Mouse (Mus musculus) midbrain, embryonic 10.5 days (tissue): ENCODE data around the gene Axin2. TPM values are rescaled to one million over a fixed set of nuclear protein-coding genes. Genes with fewer than 3 reads are reported as not detected.

ENCODE experiments used
- DNase-seq: peaks from one replicate; pipeline ENCODE4 v3.0.0-alpha.2; 2017; ENCODE audit warnings: low spot score
- H3K27ac ChIP-seq: fragments of 300-500 bp; sonication (generic); replicated peaks from 2 replicates; pipeline ENCODE4 v1.5.1; 2016; ENCODE audit warnings: mild to moderate bottlenecking
- H3K27me3 ChIP-seq: fragments of 300-500 bp; sonication (generic); 2 replicates; pipeline ENCODE4 v1.6.1; 2016; ENCODE audit warnings: low read depth, mild to moderate bottlenecking; ENCODE audit not compliant: poor library complexity, severe bottlenecking
- H3K36me3 ChIP-seq: fragments of 300-500 bp; sonication (generic); 2 replicates; pipeline ENCODE4 v1.6.1; 2016; ENCODE audit warnings: mild to moderate bottlenecking, moderate library complexity
- H3K4me1 ChIP-seq: fragments of 300-500 bp; sonication (generic); 2 replicates; pipeline ENCODE4 v1.6.1; 2016
- H3K4me3 ChIP-seq: fragments of 300-500 bp; sonication (generic); 2 replicates; pipeline ENCODE4 v1.5.1; 2016; ENCODE audit warnings: mild to moderate bottlenecking, moderate library complexity
- H3K9me3 ChIP-seq: fragments of 300-500 bp; sonication (generic); replicated peaks from 2 replicates; pipeline ENCODE4 v1.6.1; 2016; ENCODE audit warnings: mild to moderate bottlenecking
- WGBS: fragments of 180-500 bp; shearing (Covaris S2); methylation state at CpG from one replicate; pipeline ENCODE4 v1.1.7; 2016; 5-methylcytosine and 5-hydroxymethylcytosine counted together
- polyA plus RNA-seq: library from polyadenylated mRNA; unstranded; fragments of >200 nt; fragmentation: Nextera tagmentation; extraction: Ambion mirVana; gene quantifications from 2 replicates; pipeline ENCODE4 v1.2.1, GENCODE M21; 2016

Axin2 gene
- polyA plus RNA-seq, 1 experiment from 2014 or later = 17.5 TPM

DNA sequence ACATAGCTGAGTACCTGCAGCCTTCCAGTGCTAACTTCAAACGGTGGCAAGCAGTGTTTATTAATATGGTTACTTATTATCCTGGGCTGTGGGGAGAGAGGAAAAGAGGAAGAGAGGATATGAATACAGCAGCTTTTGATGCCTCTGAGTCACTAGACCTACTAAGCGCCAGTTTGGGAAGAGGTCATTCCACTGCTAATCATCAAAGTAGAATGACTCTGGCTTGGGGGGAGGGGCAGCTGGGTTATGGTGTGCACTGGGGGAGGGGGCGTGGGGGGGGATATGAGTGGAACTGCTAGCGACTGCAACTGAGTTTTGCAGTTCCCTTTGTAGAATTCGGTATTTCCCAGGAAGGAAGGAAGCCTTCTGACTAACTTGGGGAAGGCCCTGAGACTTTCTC lies 4.2 kb downstream of the Axin2 start:
- 4% methylated on average over 5 of the region's 5 CpGs for WGBS
- no peak for DNase-seq
- H3K9me3 ChIP-seq = no peaks in the 10 kb centered on the region
- peak overlapping the region; percentile 89 for H3K4me3 ChIP-seq
- H3K27me3 ChIP-seq = peaks cover 8% of the 10 kb centered on the region
- peak overlapping the region; percentile 95 for H3K27ac ChIP-seq
- H3K4me1 ChIP-seq = peaks cover 78% of the 10 kb centered on the region
- peaks cover 58% of the 10 kb centered on the region for H3K36me3 ChIP-seq

DNA sequence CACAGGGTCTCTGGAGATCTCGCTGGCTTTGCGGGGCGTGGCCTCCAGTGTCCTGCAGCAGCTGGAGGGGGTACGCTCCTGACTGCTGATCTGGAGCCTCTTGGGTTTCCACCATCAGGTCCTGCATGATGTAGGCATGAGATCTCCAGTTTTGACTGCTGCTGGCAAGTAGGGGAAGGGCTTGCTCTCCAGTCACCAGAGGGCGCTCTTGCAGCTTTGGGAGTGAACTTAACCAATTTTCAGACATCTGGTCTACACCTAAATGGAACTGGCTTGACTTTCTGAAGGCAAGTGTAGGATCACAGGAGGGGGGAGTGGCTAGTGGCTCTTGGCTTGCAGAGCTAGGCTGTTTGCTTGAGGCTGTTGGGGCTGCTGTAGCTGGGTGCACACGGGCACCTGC lies 5.1 kb downstream of the Axin2 start:
- DNase-seq = peak; percentile 91
- H3K27ac ChIP-seq = peak overlapping the region; percentile 95
- H3K9me3 ChIP-seq = no peaks in the 10 kb centered on the region
- peaks cover 79% of the 10 kb centered on the region for H3K4me1 ChIP-seq
- peaks cover 67% of the 10 kb centered on the region for H3K36me3 ChIP-seq
- WGBS = 12% methylated on average over 6 of the region's 6 CpGs
- H3K4me3 ChIP-seq = peak overlapping the region; percentile 89
- H3K27me3 ChIP-seq = peaks cover 12% of the 10 kb centered on the region

DNA sequence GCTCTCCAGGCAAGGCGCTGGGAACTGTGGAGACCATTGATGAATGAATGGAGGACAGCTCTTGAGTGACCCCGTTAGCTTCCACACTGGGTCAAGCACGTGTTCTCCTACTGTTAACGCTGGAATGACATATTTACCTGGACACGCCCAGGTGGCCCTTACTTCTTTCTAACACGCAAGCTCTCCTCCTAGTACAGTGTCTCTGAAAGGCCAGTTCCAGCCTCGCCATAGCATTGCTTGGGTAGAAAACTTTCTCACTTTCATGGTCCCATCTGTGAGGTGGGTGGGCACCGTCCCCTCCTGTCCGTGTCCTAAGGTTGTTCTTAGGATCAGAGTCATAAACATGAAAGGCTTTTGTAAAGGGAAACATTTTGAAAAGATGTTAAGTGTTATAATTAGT lies 5.7 kb downstream of the Axin2 start:
- 66% methylated on average over 9 of the region's 9 CpGs for WGBS
- H3K9me3 ChIP-seq = no peaks in the 10 kb centered on the region
- peak overlapping the region; percentile 89 for H3K4me3 ChIP-seq
- H3K4me1 ChIP-seq = peaks cover 85% of the 10 kb centered on the region
- H3K27ac ChIP-seq = peak overlapping the region; percentile 95; the same call in 1 of the 2 replicates
- H3K27me3 ChIP-seq = peaks cover 12% of the 10 kb centered on the region
- peaks cover 73% of the 10 kb centered on the region for H3K36me3 ChIP-seq
- no peak for DNase-seq

- no peak for DNase-seq
- H3K36me3 ChIP-seq = peaks cover 80% of the 10 kb centered on the region
- peak overlapping the region; percentile 89 for H3K4me3 ChIP-seq
- H3K9me3 ChIP-seq = no peaks in the 10 kb centered on the region
- peak overlapping the region; percentile 80 for H3K27ac ChIP-seq
- peaks cover 12% of the 10 kb centered on the region for H3K27me3 ChIP-seq
- H3K4me1 ChIP-seq = peaks cover 92% of the 10 kb centered on the region
- 47% methylated on average over 10 of the region's 10 CpGs for WGBS
These were observed 6.4 kb downstream of the Axin2 start for GRCm38 (mm10) chr11:108926345-108927092.

DNA sequence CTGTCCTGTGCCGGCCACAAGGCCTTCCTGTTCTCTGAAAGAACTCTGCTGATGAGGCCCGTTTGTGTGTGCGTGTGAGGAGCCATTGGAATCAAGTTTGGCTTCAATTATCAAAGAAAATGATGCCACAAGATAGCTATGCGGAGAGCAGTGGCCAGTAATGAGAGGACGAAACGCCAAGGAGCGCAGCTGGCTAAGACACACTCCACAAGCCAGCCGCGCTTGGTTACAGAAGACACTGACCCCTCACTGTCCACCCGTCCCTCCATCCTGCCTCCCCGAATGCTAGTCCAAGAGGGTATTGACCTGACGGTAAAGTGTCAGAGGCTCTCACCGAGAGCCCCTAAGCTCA lies 6.9 kb downstream of the Axin2 start:
- Histone ChIP-seq H3K4me3 (peak overlapping the region; percentile 89), H3K27ac (peak overlapping the region; percentile 80), H3K4me1 (peaks cover 96% of the 10 kb centered on the region), H3K27me3 (peaks cover 12% of the 10 kb centered on the region), H3K36me3 (peaks cover 85% of the 10 kb centered on the region), H3K9me3 (no peaks in the 10 kb centered on the region)
- peak; percentile 25 for DNase-seq
- WGBS = 27% methylated on average over 13 of the region's 13 CpGs

- Histone ChIP-seq H3K27ac (peak overlapping the region; percentile 80), H3K4me1 (peaks cover 100% of the 10 kb centered on the region), H3K9me3 (peaks cover 6% of the 10 kb centered on the region; the same call in 1 of the 2 replicates), H3K27me3 (peaks cover 12% of the 10 kb centered on the region), H3K36me3 (peaks cover 95% of the 10 kb centered on the region), H3K4me3 (peak overlapping the region; percentile 89)
- WGBS = 22% methylated on average over 8 of the region's 8 CpGs
- DNase-seq = no peak
These were observed 7.9 kb downstream of the Axin2 start for GRCm38 (mm10) chr11:108928096-108928495.

DNA sequence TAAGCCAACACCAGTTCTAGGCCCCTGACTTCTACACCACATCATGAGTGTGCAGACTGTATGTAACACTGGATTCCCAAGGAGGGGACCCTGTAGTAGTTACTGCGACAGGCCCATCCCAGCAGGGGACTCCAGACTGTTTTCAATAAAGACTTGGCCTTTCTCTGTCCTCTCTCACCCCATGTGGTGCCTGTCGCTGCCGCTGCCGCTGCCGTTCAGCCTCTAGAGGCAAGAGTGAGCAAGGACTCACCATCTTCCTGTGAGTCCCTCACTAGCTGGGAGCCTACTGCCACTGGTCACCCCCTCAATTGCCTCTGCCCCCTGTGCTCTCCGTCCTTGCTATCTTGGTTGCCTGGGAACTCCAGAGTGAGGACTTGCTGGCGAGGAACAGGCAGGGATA lies 8.6 kb downstream of the Axin2 start:
- WGBS = 8% methylated on average over 7 of the region's 7 CpGs
- Histone ChIP-seq H3K4me1 (peaks cover 100% of the 10 kb centered on the region), H3K4me3 (peak overlapping the region; percentile 89), H3K36me3 (peaks cover 95% of the 10 kb centered on the region), H3K9me3 (peaks cover 6% of the 10 kb centered on the region; the same call in 1 of the 2 replicates), H3K27ac (peak overlapping the region; percentile 80), H3K27me3 (peaks cover 11% of the 10 kb centered on the region)
- DNase-seq = peak; percentile 67

DNA sequence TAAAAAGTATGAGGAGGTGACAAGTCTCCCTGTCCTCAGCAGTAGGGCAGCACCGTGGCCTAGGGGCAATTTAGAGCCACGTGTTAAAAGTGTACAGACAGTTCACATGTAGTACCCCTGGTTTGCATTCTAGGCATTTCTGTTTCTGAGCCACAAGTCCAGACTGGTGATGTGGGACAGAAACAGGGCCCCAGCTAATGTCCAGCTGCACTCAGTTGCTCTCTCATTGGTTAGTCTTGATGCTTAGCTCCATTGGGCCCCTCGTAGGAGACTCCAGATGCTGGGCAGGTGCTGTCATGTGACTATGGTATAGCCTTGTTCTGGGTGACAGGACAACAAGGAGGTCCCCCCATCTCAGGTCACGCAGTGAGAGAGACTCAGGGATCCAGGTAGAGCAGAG lies 9.0 kb downstream of the Axin2 start:
- Histone ChIP-seq H3K4me1 (peaks cover 100% of the 10 kb centered on the region), H3K27ac (peak overlapping the region; percentile 80), H3K9me3 (peaks cover 6% of the 10 kb centered on the region; the same call in 1 of the 2 replicates), H3K36me3 (peaks cover 95% of the 10 kb centered on the region), H3K4me3 (peak overlapping the region; percentile 89), H3K27me3 (peaks cover 7% of the 10 kb centered on the region; the same call in 1 of the 2 replicates)
- 49% methylated on average over 4 of the region's 4 CpGs for WGBS
- no peak for DNase-seq

- Histone ChIP-seq H3K9me3 (peaks cover 6% of the 10 kb centered on the region; the same call in 1 of the 2 replicates), H3K27me3 (peaks cover 7% of the 10 kb centered on the region; the same call in 1 of the 2 replicates), H3K4me3 (peak overlapping the region; percentile 89), H3K4me1 (peaks cover 100% of the 10 kb centered on the region), H3K27ac (peak overlapping the region; percentile 80), H3K36me3 (peaks cover 95% of the 10 kb centered on the region)
- no peak for DNase-seq
- WGBS = 69% methylated on average over 6 of the region's 6 CpGs
These were observed 9.6 kb downstream of the Axin2 start for GRCm38 (mm10) chr11:108929700-108930099.

DNA sequence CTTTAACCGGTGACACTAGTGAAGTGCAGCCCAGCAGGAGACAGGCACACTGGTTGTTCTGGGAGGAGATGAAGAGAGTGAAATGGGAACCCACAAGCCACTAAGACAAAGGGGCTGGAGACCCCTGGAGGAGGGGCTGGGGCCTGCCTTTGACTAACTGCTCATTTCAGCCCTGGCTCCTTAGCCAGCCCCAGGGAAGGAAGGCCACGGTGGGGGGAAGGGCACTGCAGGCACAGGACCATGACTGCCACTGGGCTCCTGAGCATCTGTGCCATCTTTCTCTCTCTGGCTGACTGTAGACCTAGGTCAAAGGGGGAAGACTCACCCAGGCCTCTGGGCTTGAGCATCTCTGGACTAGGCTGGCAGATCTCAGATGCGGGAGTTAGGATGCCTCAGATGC lies 10.5 kb downstream of the Axin2 start:
- H3K4me3 ChIP-seq = peak overlapping the region; percentile 89

GRCm38 (mm10) chr11:108933835-108934234 lies 13.7 kb downstream of the Axin2 start:
- WGBS = 78% methylated on average over 9 of the region's 9 CpGs
- H3K4me1 ChIP-seq = peaks cover 96% of the 10 kb centered on the region
- DNase-seq = peak; percentile 17

More for the DNA sequence above, 10.5 kb downstream of the Axin2 start:
- DNase-seq = peak; percentile 45
- H3K9me3 ChIP-seq = peaks cover 6% of the 10 kb centered on the region; the same call in 1 of the 2 replicates
- peaks cover 7% of the 10 kb centered on the region; the same call in 1 of the 2 replicates for H3K27me3 ChIP-seq
- peaks cover 100% of the 10 kb centered on the region for H3K4me1 ChIP-seq
- 20% methylated on average over 3 of the region's 3 CpGs for WGBS
- peak overlapping the region; percentile 80 for H3K27ac ChIP-seq
- peaks cover 90% of the 10 kb centered on the region for H3K36me3 ChIP-seq

DNA sequence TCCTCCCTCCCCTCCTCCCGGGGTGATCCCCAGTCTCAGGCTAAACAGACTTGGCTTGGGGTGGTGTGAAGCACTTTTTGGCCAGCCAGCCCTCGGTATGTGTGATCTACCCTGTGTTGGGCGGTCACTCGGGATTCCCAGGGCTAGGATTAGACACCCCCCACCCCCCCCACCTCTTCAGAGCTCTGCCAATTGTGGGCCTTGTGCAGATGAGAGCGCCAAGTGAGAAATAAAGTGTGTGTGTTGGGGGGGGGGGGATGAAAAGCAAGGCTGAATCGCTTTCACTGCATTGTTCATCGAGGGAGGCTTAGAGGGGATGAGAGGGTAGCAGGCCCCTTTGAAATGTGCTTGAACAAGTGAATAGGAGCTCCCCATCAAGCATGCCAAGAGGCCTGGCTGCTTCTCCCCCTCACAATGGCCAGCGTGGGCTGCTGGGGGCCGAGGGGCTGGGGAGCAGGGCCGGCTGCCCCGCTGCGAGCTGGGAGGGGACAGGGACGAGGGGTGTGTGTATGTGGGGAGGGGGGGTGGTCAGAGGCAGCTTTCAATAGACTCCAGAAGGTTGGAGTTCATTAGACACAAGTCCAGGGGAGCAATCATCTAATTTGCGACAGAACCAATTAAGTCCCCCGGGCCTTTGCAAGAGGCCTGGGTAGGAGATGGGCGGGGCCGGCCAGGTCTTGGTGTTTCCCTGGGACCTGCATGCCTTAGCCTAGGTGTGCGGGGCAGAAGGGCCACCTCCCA lies 15.1 kb downstream of the Axin2 start:
- H3K9me3 ChIP-seq = peaks cover 6% of the 10 kb centered on the region; the same call in 1 of the 2 replicates
- DNase-seq = peak; percentile 89
- H3K27ac ChIP-seq = peak overlapping the region; percentile 84
- 15% methylated on average over 18 of the region's 18 CpGs for WGBS
- peak overlapping the region; percentile 40 for H3K4me3 ChIP-seq
- peaks cover 93% of the 10 kb centered on the region for H3K4me1 ChIP-seq
- 0 out of 2 replicates have a peak, but pooled peaks cover 10% of the 10 kb centered on the region for H3K27me3 ChIP-seq
- H3K36me3 ChIP-seq = peaks cover 95% of the 10 kb centered on the region

More at GRCm38 (mm10) chr11:108933835-108934234, 13.7 kb downstream of the Axin2 start:
- peak overlapping the region; percentile 84 for H3K27ac ChIP-seq
- peaks cover 6% of the 10 kb centered on the region; the same call in 1 of the 2 replicates for H3K9me3 ChIP-seq
- H3K36me3 ChIP-seq = peaks cover 95% of the 10 kb centered on the region
- H3K27me3 ChIP-seq = peaks cover 17% of the 10 kb centered on the region; the same call in 1 of the 2 replicates
- H3K4me3 ChIP-seq = no peak overlapping the region
